Mouse (Mus musculus) kidney, adult 11 months (tissue): Measurements from ENCODE around the gene Mmgt2.

Experiments
- DNase-seq: peaks from one replicate; pipeline ENCODE4 v3.0.0; 2022

Mmgt2 gene

GRCm38 (mm10) chr11:62706141-62706540 lies 57.7 kb downstream of the Mmgt2 start:
- DNase-seq = no peak

DNA sequence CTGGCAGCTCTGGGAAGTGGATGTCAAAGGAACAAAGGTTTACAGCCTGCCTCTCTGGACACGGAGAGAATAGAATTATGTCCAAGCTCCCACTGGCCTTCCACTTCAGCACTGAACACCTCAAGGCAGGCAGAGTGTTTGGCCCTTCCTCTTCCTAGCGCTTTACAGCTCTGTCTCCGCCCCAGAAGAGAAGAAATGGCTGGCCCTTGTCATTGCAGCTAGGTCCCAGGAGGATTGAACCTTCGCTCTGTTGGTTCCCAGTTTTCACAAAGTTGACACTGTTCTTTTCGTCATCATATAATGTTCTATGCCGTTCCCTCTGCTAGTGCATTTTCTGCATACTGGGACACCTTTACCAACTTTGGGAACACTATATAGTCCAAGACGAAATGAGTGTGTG lies 59.8 kb downstream of the Mmgt2 start:
- DNase-seq = no peak

DNA sequence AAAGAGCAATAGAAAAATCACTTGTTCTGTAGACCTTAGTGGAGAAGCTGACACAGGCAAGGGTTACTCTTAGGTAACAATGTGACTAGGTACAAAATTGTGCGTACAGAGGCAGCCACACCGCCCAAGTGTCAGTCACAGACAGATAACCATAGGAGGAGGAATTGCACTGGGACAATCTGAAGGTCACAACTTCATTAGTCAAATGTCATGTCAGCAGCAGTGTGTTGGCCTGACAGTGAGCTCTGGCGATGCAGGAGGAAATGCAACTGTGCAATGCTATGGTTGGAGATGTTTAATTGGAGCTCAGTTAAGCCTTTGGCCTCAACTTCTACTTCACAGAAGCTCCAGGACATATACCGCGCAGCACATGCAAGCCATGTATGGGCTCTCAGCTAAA lies 62.2 kb downstream of the Mmgt2 start:
- DNase-seq = no peak
